Comparison of ENCODE assay signal across 8 mouse cellular contexts in the genomic region with DNA sequence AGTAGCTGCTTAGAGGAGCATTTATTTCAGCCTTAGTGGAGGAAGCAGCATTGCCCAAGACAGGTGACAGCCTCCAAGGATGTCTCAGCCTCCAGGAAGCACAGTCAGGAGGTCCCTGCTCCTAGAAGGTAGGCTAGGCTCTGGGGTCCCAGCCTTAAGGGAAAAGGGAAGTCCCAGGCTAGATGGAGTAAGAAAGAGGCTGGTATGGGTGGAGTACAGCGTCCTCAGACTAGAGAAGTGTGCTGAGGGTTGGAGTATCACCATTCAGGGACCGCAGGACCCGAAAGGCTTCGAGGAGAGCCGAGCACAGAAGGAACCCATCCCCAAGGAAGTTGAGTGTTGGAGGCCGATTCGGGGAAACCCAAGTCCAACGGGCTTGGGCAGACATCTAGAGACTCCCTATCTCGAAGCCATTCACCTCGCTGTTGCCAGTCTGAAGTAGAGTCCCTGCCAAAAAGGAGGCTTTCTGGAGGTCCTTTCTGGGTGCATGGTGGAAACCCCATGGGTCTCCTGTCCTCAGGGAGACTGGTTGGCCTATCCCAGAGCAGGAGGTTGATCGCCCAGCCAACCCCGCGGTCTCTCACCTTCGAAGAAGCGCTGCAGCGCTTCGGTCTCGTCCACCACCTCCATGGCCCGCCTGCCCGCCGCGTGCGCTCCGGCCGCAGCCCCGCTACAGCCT. TPM values are rescaled to one million over a fixed set of nuclear protein-coding genes. Genes with fewer than 3 reads are reported as not detected.
DNase-seq lines count a peak whose midpoint lies in the region; ATAC-seq and TF ChIP-seq lines count a peak whose summit lies in the region.

No protein-coding gene starts in this region.

- H3K9ac ChIP-seq in kidney, embryonic 15.5 days: peak overlapping the region; percentile 48
- H3K9ac ChIP-seq in hindbrain, postnatal 0 days (replicated peaks; ENCODE audit: low read length): peak overlapping the region; percentile 43
- peak overlapping the region; percentile 44; the same call in 1 of the 2 replicates for H3K9ac ChIP-seq in midbrain, postnatal 0 days (replicated peaks; ENCODE audit: low read length, poor library complexity, severe bottlenecking)

- peaks cover 22% of the 10 kb centered on the region for H3K4me1 ChIP-seq in kidney, embryonic 15.5 days
- H3K4me1 ChIP-seq in hindbrain, postnatal 0 days (ENCODE audit: insufficient read depth, low read length): 0 out of 2 replicates have a peak, but pooled peaks cover 5% of the 10 kb centered on the region
- H3K4me1 ChIP-seq in midbrain, postnatal 0 days (ENCODE audit: insufficient read depth, low read length): no peaks in the 10 kb centered on the region

- peak overlapping the region; percentile 90 for H3K4me2 ChIP-seq in kidney, embryonic 15.5 days
- H3K4me2 ChIP-seq in hindbrain, postnatal 0 days (ENCODE audit: low read depth, low read length): peak overlapping the region; percentile 69
- H3K4me2 ChIP-seq in midbrain, postnatal 0 days (ENCODE audit: low read depth, low read length, poor library complexity, severe bottlenecking): peak overlapping the region; percentile 56

- no peaks in the 10 kb centered on the region for H3K36me3 ChIP-seq in kidney, embryonic 15.5 days
- H3K36me3 ChIP-seq in hindbrain, postnatal 0 days (ENCODE audit: insufficient read depth, low read length): no peaks in the 10 kb centered on the region
- H3K36me3 ChIP-seq in midbrain, postnatal 0 days (ENCODE audit: insufficient read depth, low read length): no peaks in the 10 kb centered on the region

- WGBS in kidney, embryonic 15.5 days: 2% methylated on average over 26 of the region's 26 CpGs
- WGBS in hindbrain, postnatal 0 days: 7% methylated on average over 26 of the region's 26 CpGs
- 5% methylated on average over 26 of the region's 26 CpGs for WGBS in midbrain, postnatal 0 days

- 0 out of 2 replicates have a peak, but pooled peaks have one; percentile 2 for ATAC-seq in kidney, embryonic 15.5 days (replicated peaks; ENCODE audit: low FRiP score)
- 0 out of 2 replicates have a peak, but pooled peaks have one; percentile 27 for ATAC-seq in common myeloid progenitor, adult 5-6 weeks (replicated peaks; ENCODE audit: low read depth, poor library complexity, severe bottlenecking)
- no peak for ATAC-seq in hindbrain, postnatal 0 days
- ATAC-seq in midbrain, postnatal 0 days (ENCODE audit: low FRiP score): no peak
- no peak for ATAC-seq in megakaryocyte-erythroid progenitor cell, adult 5-6 weeks (replicated peaks; ENCODE audit: low FRiP score, low TSS enrichment, poor library complexity, severe bottlenecking)

- peak overlapping the region; percentile 51 for H3K4me3 ChIP-seq in kidney, embryonic 15.5 days (replicated peaks)
- H3K4me3 ChIP-seq in hindbrain, postnatal 0 days (ENCODE audit: low read length): peak overlapping the region; percentile 38
- H3K4me3 ChIP-seq in midbrain, postnatal 0 days (ENCODE audit: low read depth, low read length): peak overlapping the region; percentile 41

- 0 out of 2 replicates have a peak overlapping the region, but pooled peaks have one; percentile 1 for H3K27ac ChIP-seq in kidney, embryonic 15.5 days
- no peak overlapping the region for H3K27ac ChIP-seq in hindbrain, postnatal 0 days
- no peak overlapping the region for H3K27ac ChIP-seq in midbrain, postnatal 0 days (ENCODE audit: low read depth, low read length)

- no peaks in the 10 kb centered on the region for H3K9me3 ChIP-seq in kidney, embryonic 15.5 days (replicated peaks)
- no peaks in the 10 kb centered on the region for H3K9me3 ChIP-seq in hindbrain, postnatal 0 days (ENCODE audit: low read length)
- no peaks in the 10 kb centered on the region for H3K9me3 ChIP-seq in midbrain, postnatal 0 days (ENCODE audit: low read length)

- no peak for DNase-seq in kidney, adult 11 months
- DNase-seq in hindbrain, postnatal 0 days (ENCODE audit: low spot score): no peak
- DNase-seq in midbrain, postnatal 0 days (ENCODE audit: low spot score): no peak
- no peak for DNase-seq in urinary bladder, postnatal 36 days (ENCODE audit: low spot score in 2 of 2)
- DNase-seq in spleen, adult 12 weeks (ENCODE audit: low spot score): no peak

- no peak for TF ChIP-seq CTCF in hindbrain, postnatal 0 days (IDR thresholded peaks at IDR 0.05; ENCODE audit: low read depth)
- no peak for TF ChIP-seq CTCF in midbrain, postnatal 0 days (IDR thresholded peaks at IDR 0.05)

- H3K27me3 ChIP-seq in kidney, embryonic 15.5 days: peaks cover 8% of the 10 kb centered on the region; the same call in 1 of the 2 replicates
- H3K27me3 ChIP-seq in hindbrain, postnatal 0 days (ENCODE audit: insufficient read depth, low read length): no peaks in the 10 kb centered on the region
- H3K27me3 ChIP-seq in midbrain, postnatal 0 days (ENCODE audit: insufficient read depth, low read length): 0 out of 2 replicates have a peak, but pooled peaks cover 7% of the 10 kb centered on the region

RNA-seq across cellular contexts. Expression of a gene that starts 0.4 kb away (rescaled TPM):
- polyA plus RNA-seq in kidney, embryonic 15.5 days (2015; fragmentation: Nextera tagmentation; extraction: Ambion mirVana): 3.3 and 4.2 TPM in 2 replicates
- 0.05 TPM in 1 of 2 replicates, not detected in the other for total RNA-seq in common myeloid progenitor, adult 5-6 weeks (2017)
- 5.1 and 5.9 TPM in 2 replicates for total RNA-seq in hindbrain, postnatal 0 days (2014; rRNA removed)
- 1.7 and 2.0 TPM in 2 replicates for polyA plus RNA-seq in hindbrain, postnatal 0 days (2015; fragmentation: Nextera tagmentation; extraction: Ambion mirVana)
- 1.7 and 2.2 TPM in 2 replicates for total RNA-seq in midbrain, postnatal 0 days (2014; rRNA removed)
- polyA plus RNA-seq in midbrain, postnatal 0 days (2015; fragmentation: Nextera tagmentation; extraction: Ambion mirVana): 0.91 and 0.94 TPM in 2 replicates
- not detected in 2 replicates for total RNA-seq in megakaryocyte-erythroid progenitor cell, adult 5-6 weeks (2014; fragmentation: Nextera tagmentation)
- not detected in 2 replicates for total RNA-seq in megakaryocyte-erythroid progenitor cell, adult 5-6 weeks (2017)

RNA-seq across cellular contexts. Expression of a gene that starts 36.1 kb away (rescaled TPM):
- 109 and 111 TPM in 2 replicates for polyA plus RNA-seq in kidney, embryonic 15.5 days (2015; fragmentation: Nextera tagmentation; extraction: Ambion mirVana)
- total RNA-seq in common myeloid progenitor, adult 5-6 weeks (2017): 113 and 118 TPM in 2 replicates
- 26.5 and 30.5 TPM in 2 replicates for total RNA-seq in hindbrain, postnatal 0 days (2014; rRNA removed)
- polyA plus RNA-seq in hindbrain, postnatal 0 days (2015; fragmentation: Nextera tagmentation; extraction: Ambion mirVana): 28.4 and 30.2 TPM in 2 replicates
- total RNA-seq in midbrain, postnatal 0 days (2014; rRNA removed): 19.8 and 20.9 TPM in 2 replicates
- 20.5 and 21.8 TPM in 2 replicates for polyA plus RNA-seq in midbrain, postnatal 0 days (2015; fragmentation: Nextera tagmentation; extraction: Ambion mirVana)
- total RNA-seq in megakaryocyte-erythroid progenitor cell, adult 5-6 weeks (2014; fragmentation: Nextera tagmentation): 112 and 116 TPM in 2 replicates
- 136 and 160 TPM in 2 replicates for total RNA-seq in megakaryocyte-erythroid progenitor cell, adult 5-6 weeks (2017)

RNA-seq across cellular contexts. Expression of a gene that starts 36.3 kb away (rescaled TPM):
- 477 and 511 TPM in 2 replicates for polyA plus RNA-seq in kidney, embryonic 15.5 days (2015; fragmentation: Nextera tagmentation; extraction: Ambion mirVana)
- 171 and 202 TPM in 2 replicates for total RNA-seq in common myeloid progenitor, adult 5-6 weeks (2017)
- 73.3 and 98.1 TPM in 2 replicates for total RNA-seq in hindbrain, postnatal 0 days (2014; rRNA removed)
- 312 and 324 TPM in 2 replicates for polyA plus RNA-seq in hindbrain, postnatal 0 days (2015; fragmentation: Nextera tagmentation; extraction: Ambion mirVana)
- total RNA-seq in midbrain, postnatal 0 days (2014; rRNA removed): 61.4 and 84.7 TPM in 2 replicates
- 279 and 299 TPM in 2 replicates for polyA plus RNA-seq in midbrain, postnatal 0 days (2015; fragmentation: Nextera tagmentation; extraction: Ambion mirVana)
- 222 and 247 TPM in 2 replicates for total RNA-seq in megakaryocyte-erythroid progenitor cell, adult 5-6 weeks (2014; fragmentation: Nextera tagmentation)
- total RNA-seq in megakaryocyte-erythroid progenitor cell, adult 5-6 weeks (2017): 196 and 256 TPM in 2 replicates

RNA-seq across cellular contexts. Expression of a gene that starts 57.4 kb away (rescaled TPM):
- 95.3 and 108 TPM in 2 replicates for polyA plus RNA-seq in kidney, embryonic 15.5 days (2015; fragmentation: Nextera tagmentation; extraction: Ambion mirVana)
- 20.5 and 32.9 TPM in 2 replicates for total RNA-seq in common myeloid progenitor, adult 5-6 weeks (2017)
- 198 and 208 TPM in 2 replicates for total RNA-seq in hindbrain, postnatal 0 days (2014; rRNA removed)
- polyA plus RNA-seq in hindbrain, postnatal 0 days (2015; fragmentation: Nextera tagmentation; extraction: Ambion mirVana): 148 and 151 TPM in 2 replicates
- total RNA-seq in midbrain, postnatal 0 days (2014; rRNA removed): 180 and 184 TPM in 2 replicates
- 150 and 153 TPM in 2 replicates for polyA plus RNA-seq in midbrain, postnatal 0 days (2015; fragmentation: Nextera tagmentation; extraction: Ambion mirVana)
- total RNA-seq in megakaryocyte-erythroid progenitor cell, adult 5-6 weeks (2014; fragmentation: Nextera tagmentation): 50.6 and 51.2 TPM in 2 replicates
- total RNA-seq in megakaryocyte-erythroid progenitor cell, adult 5-6 weeks (2017): 23.2 and 26.6 TPM in 2 replicates

Comparison
In these comparisons a context has a peak if more than half of its experiments do, and no peak if none do; other contexts are left out.
1. ATAC-seq: peak in kidney, embryonic 15.5 days (single experiment) and common myeloid progenitor, adult 5-6 weeks (single experiment); none in hindbrain, postnatal 0 days (single experiment), midbrain, postnatal 0 days (single experiment) and megakaryocyte-erythroid progenitor cell, adult 5-6 weeks (single experiment).
2. Peak in every context shown above with its lines, with median percentiles within 50 percentile points of each other: H3K4me2 ChIP-seq, H3K4me3 ChIP-seq and H3K9ac ChIP-seq.